Mouse (Mus musculus) thymus, postnatal 14 days (tissue): ENCODE measurements around the gene Cgnl1.

Experiments
- DNase-seq: peaks from one replicate; pipeline ENCODE4 v3.0.0; 2021

Gene Cgnl1

GRCm38 (mm10) chr9:71709199-71709598, 62.2 kb downstream of the Cgnl1 start:
- DNase-seq = no peak

DNA sequence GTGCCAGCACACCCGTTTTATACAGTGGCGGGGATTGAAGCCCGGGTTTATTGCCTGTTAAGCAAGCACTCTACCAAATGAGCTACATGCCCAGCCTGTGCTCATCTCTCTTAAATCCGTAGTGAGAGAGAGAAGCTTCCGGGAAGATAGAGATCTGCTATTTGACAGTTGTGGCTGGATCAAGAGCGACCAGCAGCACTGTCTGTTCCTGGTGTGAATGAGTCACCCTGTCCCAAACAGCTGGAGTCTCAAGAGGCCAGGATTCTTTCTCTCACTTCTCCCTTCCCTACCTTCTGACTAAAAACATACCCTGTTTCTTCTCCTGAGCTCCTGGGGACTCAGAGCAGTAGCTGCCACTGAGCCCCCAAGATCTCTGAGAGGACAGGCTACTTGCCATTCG, 63.4 kb downstream of the Cgnl1 start:
- no peak for DNase-seq

- no peak for DNase-seq
Measured at GRCm38 (mm10) chr9:71704332-71705014, 66.9 kb downstream of the Cgnl1 start.

DNA sequence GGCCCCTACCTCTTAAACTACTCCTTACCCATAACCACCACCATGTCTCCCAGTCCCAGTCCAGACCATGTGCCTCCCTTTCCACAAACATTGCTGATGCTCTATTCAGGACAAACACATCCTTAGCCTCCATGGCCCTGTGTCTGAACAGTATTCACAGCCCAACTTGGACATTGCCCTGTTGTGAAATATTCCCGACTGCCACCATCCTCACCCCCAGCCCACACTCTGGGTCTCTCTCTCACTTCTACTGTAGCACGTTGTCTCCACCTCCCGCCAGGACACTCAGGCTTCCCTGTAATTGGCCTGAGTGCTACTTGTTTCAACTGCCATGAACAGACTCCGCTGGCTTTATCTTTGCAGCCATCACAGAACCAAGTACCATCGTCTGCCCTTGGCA, 72.3 kb downstream of the Cgnl1 start:
- no peak for DNase-seq

DNA sequence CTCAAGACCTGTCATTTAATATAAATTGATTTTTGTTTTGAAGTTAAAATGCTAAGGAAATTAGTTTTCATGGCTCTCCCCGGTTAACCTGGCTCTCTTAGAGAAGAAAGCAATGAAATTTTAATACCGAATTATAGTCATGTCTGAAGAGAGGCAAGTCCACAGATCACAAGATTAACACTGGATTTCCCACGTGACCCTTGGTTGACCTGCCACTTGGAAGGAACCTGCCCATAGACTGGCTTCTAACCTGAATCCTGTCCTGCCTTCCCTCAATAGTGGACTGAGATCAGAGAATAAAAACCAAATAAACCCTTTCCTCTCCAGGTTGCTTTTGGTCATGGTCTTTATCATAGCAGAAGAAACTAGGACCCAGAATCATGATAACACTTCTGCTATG, 73.3 kb downstream of the Cgnl1 start:
- DNase-seq = no peak

GRCm38 (mm10) chr9:71697189-71697588, 74.2 kb downstream of the Cgnl1 start:
- no peak for DNase-seq

DNA sequence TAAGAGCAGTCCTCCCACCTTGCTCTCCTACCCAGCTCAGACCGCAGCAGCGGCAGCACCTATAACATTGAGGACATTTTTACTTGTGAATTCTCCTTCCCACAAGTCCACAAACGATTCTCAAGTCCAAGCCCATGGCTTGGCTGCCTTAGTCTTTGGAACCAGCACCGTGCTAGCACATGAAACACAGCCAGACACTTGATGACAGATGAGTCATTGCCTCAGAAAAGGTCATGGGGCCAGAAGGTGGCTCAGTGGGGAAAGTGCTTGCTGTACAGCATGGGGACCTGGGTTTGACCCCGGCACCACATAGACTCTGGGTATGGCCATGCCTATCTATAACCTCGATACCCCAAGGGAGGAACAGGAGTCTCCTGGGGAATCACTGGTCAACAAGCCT, 74.6 kb downstream of the Cgnl1 start:
- DNase-seq = no peak

- no peak for DNase-seq
Measured at GRCm38 (mm10) chr9:71695133-71695532, 76.3 kb downstream of the Cgnl1 start.

DNA sequence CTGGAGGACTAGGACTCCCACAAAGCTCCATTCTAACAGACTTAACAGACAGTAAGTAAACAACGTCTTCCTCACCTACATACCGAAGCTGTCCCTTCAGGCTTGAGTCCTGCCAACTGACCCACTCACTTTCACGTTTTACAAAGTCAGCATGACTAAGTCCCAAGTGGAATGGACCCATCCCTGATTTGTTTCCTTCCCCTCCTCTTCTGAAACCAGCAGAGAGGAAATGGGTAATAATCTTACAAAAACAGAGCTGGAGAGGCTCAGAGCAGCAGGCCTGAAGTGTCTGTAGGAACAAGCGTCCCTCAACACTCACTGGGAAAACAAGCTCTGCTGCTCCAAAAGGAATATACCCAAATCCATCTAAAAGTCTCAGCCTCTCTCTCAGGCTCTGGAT, 77.2 kb downstream of the Cgnl1 start:
- no peak for DNase-seq

DNA sequence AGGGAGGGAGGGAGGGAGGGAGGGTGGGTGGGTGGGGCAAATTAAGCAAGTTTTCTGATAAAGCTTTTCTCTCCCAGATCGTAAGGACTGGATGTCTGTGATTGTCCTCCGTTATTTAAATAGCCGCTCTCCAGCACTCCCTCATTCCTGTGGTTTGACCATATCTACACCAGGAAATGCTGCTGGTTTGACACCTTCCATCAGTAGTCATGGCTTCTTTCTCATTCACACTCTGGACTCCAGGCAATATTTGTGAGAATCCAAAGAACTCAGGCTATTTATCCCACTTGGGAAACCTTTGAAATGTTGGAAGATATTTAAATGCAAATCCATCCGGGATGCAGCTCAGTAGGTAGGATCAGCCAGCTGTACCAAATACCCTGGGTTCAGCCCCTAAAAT, 77.6 kb downstream of the Cgnl1 start:
- DNase-seq = no peak

DNA sequence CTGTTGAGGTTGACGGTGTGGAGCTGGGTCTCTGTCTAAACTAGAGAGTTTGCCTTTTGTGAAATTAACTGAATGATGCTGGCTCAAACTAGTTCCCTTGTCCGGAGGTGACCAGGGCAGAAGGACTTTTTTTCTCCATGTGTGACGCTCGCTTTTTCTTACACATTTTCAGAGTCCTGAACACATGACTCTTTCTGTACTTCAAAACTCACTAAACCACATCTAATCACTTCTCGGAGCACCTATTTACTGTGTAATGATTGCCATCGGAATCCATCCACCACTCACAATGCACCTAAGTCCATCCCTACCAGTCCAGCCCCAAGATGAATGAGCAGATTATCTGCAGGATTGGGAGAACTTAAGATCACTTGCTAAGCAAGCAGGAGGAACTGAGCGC, 79.2 kb downstream of the Cgnl1 start:
- no peak for DNase-seq

GRCm38 (mm10) chr9:71689369-71690073, 81.9 kb downstream of the Cgnl1 start:
- DNase-seq = no peak

DNA sequence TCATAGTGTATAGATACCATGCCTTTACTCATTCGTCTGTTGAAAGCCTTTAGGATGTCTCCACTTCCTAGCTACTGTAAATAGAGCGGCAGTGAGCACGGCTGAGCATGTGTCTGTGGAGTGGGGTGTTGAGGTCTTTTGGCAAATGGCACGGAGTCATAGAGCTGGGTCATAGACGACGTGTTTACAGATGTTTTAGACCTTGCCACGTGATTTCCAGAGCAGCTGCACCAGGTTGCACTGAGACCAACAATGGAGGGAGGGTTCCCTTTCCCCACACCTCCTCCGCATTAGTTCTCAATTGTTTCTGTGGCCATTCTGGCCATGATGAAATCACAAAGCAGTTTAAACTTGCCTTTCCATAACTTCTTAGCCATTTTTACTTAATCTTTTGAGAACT, 84.9 kb downstream of the Cgnl1 start:
- DNase-seq = no peak

DNA sequence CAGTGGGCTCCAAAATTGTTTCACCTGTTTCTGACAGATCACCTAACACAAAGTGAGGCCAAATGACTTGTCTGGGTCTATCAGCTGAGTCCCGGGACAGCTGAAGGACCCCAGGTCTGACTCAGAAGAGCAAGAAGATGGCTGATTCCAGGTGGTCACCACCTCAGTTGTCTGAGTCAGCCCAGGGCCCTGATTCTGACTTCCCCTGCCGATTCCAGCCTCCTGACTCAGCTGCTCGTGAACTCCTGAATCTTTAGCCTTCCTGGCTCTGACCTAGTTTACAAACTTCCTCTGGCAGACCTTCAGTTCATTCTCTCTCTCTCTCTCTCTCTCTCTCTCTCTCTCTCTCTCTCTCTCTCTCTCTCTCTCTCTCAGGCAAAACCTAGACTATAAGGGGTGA, 86.6 kb downstream of the Cgnl1 start:
- no peak for DNase-seq

DNA sequence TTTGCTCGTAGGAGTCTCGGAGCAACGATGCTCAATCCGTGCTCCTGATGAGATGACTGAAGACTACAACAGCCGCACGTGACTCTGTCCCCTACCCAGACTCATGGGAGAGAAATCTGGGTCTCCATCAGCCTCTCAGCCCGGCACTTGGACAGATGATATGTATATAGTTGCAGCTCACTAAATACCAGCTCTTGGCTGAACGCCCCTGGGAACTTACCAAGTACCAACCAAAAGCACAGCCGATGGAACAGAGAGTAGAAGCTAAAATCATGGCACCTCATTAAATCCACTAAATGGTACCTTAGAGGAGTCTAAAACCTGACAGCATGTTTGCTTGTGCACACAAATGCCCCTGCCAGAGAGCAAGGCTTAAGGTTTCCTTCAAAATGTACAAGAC, 91.0 kb downstream of the Cgnl1 start:
- no peak for DNase-seq

- DNase-seq = no peak
Measured at GRCm38 (mm10) chr9:71679103-71679815, 92.1 kb downstream of the Cgnl1 start.

GRCm38 (mm10) chr9:71676988-71677688, 94.3 kb downstream of the Cgnl1 start:
- DNase-seq = no peak

GRCm38 (mm10) chr9:71675799-71676414, 95.5 kb downstream of the Cgnl1 start:
- DNase-seq = no peak

- no peak for DNase-seq
Measured at GRCm38 (mm10) chr9:71675216-71675615, 96.2 kb downstream of the Cgnl1 start.

DNA sequence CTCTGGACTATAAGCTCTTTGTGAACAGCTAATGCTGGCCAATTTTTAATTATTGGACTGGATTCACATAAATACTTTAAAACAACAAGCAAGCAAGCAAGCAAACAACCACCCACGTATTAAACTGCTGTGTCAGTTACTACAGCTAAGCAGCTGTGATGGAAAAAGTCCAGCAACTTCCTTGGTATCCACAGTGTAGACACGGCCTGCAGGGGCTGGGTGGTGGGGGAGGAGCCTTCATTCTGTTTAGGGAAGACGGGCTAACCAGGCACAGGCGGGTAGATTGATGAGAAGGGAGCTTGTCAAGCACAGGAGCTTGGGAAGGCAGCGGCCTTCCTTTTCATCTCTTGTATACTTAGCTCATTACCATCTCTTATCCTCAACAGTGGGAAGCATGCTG, 96.9 kb downstream of the Cgnl1 start:
- no peak for DNase-seq

DNA sequence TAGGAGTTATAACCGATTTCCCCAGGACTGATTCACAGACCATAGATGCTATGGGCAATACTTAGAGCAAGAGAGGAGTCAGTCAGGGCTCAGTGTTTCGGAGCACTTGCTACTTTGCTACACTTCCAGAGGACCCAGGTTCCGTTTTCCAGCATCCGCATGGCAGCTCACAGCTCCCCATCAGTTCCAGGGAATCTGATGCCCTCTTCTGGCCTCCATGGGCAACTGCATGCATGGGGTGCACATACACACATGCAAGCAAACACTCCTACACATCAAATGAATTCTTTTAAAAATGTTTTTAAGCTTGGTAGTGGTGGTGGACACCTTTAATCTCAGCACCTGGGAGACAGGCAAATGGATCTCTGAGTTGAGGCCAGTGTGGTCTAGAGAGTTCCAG, 98.9 kb downstream of the Cgnl1 start:
- DNase-seq = no peak

GRCm38 (mm10) chr9:71670677-71671076, 100.7 kb downstream of the Cgnl1 start:
- DNase-seq = no peak

- DNase-seq = no peak
Measured at GRCm38 (mm10) chr9:71667616-71668015, 103.8 kb downstream of the Cgnl1 start.
